In the genomic region with DNA sequence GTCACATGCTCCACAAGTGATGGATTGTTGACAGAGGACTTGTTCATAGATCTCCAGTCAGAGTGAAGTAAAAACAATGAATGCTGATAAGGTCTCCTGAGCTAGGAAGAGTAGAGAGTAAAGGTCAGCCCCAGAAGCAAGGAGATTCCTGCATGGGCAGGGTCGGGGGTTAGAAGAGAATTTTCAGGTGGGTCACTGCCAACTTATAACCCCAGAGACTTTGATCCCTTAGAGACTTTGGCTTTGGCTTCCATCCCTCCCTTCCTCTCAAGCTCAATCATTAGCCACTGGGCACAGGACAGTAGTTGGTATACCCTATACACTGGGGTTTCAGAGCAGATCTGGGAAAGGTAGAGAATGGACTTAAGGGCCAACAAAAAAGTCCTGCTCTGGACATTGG, we compare ENCODE assay signal across 16 mouse cellular contexts.
"Had no signal": no experiment of that assay in that cellular context is flagged by ENCODE, and none has a peak within 500 bp of the region (broad histone marks: within the 10 kb centered on the region; RNA-seq: fewer than 3 reads in every experiment).

No protein-coding gene starts in this region.

- H3K27me3 ChIP-seq: midbrain, embryonic 12.5 days; neural tube, embryonic 13.5 days; neural tube, embryonic 15.5 days; stomach, embryonic 15.5 days had no signal

- H3K4me2 ChIP-seq: lung, embryonic 14.5 days; midbrain, embryonic 12.5 days; neural tube, embryonic 13.5 days; neural tube, embryonic 15.5 days; stomach, embryonic 15.5 days had no signal

- H3K4me1 ChIP-seq: midbrain, embryonic 10.5 days; midbrain, embryonic 12.5 days; neural tube, embryonic 13.5 days; neural tube, embryonic 15.5 days; stomach, embryonic 15.5 days had no signal

- H3K4me3 ChIP-seq: midbrain, embryonic 10.5 days; midbrain, embryonic 12.5 days; myocyte; neural tube, embryonic 13.5 days; neural tube, embryonic 15.5 days; stomach, embryonic 15.5 days had no signal

- H3K36me3 ChIP-seq: midbrain, embryonic 10.5 days; midbrain, embryonic 12.5 days; neural tube, embryonic 13.5 days; neural tube, embryonic 15.5 days; stomach, embryonic 15.5 days had no signal

- H3K9ac ChIP-seq: lung, embryonic 14.5 days; midbrain, embryonic 12.5 days; neural tube, embryonic 13.5 days; neural tube, embryonic 15.5 days; stomach, embryonic 15.5 days had no signal

- H3K27ac ChIP-seq: midbrain, embryonic 10.5 days; midbrain, embryonic 12.5 days; neural tube, embryonic 13.5 days; neural tube, embryonic 15.5 days; stomach, embryonic 15.5 days; stomach, postnatal 0 days had no signal

- H3K9me3 ChIP-seq: midbrain, embryonic 10.5 days; midbrain, embryonic 12.5 days; neural tube, embryonic 13.5 days; neural tube, embryonic 15.5 days; stomach, embryonic 15.5 days had no signal

- ATAC-seq: midbrain, embryonic 16.5 days had no signal

- DNase-seq: lung, embryonic 14.5 days; lung, postnatal 10 days; lung, postnatal 4 days; midbrain, embryonic 14.5 days; right cerebral cortex, postnatal 14 days; thymus, adult 2 months; thymus, postnatal 25 days; thymus, postnatal 4 days had no signal
